Mouse (Mus musculus) heart, postnatal 0 days (tissue): ENCODE results near the gene Gyg.

Experiments used
- CTCF ChIP-seq: IDR thresholded peaks from 2 replicates; pipeline ENCODE4 v1.5.1; 2016; ENCODE audit warnings: antibody characterized with exemption, control low read depth, low read depth
- EP300 ChIP-seq: IDR thresholded peaks from 2 replicates; pipeline ENCODE4 v1.6.1; 2016; ENCODE audit warnings: antibody characterized with exemption, low read depth

GRCm38 (mm10) chr3:20125604-20126003 is 29.5 kb downstream of the Gyg start:
- TF ChIP-seq EP300: no peak
- TF ChIP-seq CTCF: no peak
